Mouse (Mus musculus) heart, postnatal 10 days (tissue): ENCODE measurements at regions not wholly inside any gene's neighbourhood (a gene's known extent, or its start where the extent isn't known, plus 50 kb on each side); places are given as distances from the start of the nearest gene placed in this dataset.

Source experiments
- DNase-seq, 2 experiments: peaks; one replicate each; pipeline ENCODE4 v3.0.0; 2021
- intact Hi-C: fragments of 180-260 bp; cut with DNase I; formaldehyde crosslinking; loops from one replicate; pipeline ENCODE4 v1.15.1; 2025

DNA sequence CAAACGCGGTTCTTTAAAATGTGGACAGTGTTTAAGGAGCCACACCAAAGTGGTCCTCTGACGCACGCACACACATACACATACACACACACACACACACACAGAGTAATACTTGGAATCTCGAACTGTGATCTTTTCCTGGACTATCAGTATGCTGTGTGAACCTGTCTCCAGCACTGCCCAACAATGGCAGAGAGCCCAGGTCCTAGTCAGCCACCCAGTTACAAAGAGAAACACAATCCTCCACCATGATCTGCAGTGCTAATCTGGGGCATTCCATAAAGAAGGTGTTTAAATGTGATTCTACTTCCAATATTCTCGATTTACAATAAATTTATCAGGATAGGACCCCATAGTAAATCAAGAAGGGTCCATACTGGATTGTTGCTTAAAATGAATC, 54.2 kb upstream of the Cplx2 start:
- intact Hi-C loops, result no loop called here
- DNase-seq, result no peak

GRCm38 (mm10) chr13:54318161-54318560, 53.0 kb upstream of the Cplx2 start:
- intact Hi-C loops, result no loop called here
- DNase-seq, result no peak

DNA sequence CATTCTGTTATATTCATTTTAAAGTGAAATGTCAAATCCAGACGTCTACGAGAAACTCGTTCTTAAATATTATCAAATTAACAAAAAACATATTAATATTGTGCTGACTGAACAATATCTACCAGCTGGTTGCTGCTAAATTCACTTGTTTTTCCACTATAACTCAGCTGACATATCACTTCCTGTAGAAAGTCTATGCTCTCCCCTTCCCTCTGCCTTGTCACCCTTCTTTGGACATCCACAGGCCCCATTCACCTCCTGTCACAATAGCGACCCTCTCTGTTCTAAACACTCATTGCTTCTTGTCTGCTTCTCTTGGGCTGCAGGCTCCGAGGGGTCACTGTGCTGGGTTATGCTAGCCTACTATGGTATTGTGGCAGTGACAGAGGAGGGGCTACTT, 52.5 kb upstream of the Cplx2 start:
- intact Hi-C loops, result no loop called here
- DNase-seq, result no peak

- no peak for DNase-seq
- intact Hi-C loops, result loop anchor here (5.0 kb wide), 1 partner anchor 203 kb away; no protein-coding TSS in a partner anchor
These were observed 50.9 kb upstream of the Cplx2 start for GRCm38 (mm10) chr13:54320212-54320611.

DNA sequence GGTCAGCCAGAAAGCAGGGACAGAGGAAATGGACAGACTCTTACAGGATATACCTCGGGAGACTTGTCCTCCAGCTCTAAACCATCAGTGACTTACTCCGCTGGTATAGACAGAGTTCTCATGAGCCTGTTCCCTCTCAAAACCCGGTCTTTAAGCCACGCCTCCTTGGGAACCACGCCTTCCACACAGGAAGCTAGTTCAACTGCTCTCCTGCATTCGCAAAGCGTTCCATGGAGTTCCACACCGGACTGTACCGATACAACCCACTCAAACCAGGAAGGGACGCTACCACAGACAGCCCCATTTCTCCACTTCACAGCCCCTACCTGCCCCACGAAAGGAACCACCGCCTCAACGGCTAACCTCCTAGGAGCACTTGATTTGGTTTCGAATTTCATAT, 50.1 kb upstream of the Cplx2 start:
- DNase-seq, result no peak
- intact Hi-C loops, result loop anchor here (5.0 kb wide), 1 partner anchor 204 kb away; no protein-coding TSS in a partner anchor
